Mouse (Mus musculus) cortical plate, adult 2 months (tissue): ENCODE results near the gene Hist1h4d. TPM values are rescaled to one million over a fixed set of nuclear protein-coding genes. Genes with fewer than 3 reads are reported as not detected.
"Not testable (repeated sequence)": the region's sequence is repeated elsewhere in the genome, so short reads cannot be mapped to it uniquely, and the experiment has no call there.

Source experiments
- H3K27ac ChIP-seq: fragments of 200-500 bp; 2 replicates; pipeline ENCODE4 v1.5.1; 2012; ENCODE audit warnings: low read length, control low read depth, inconsistent platforms; ENCODE audit not compliant: insufficient read depth
- H3K4me1 ChIP-seq: fragments of 200-500 bp; 2 replicates; pipeline ENCODE4 v1.6.1; 2011; ENCODE audit warnings: low read length; ENCODE audit not compliant: control insufficient read depth, insufficient read depth
- H3K4me3 ChIP-seq: fragments of 200-500 bp; 2 replicates; pipeline ENCODE4 v1.5.1; 2011; ENCODE audit warnings: mild to moderate bottlenecking, low read length, control low read depth; ENCODE audit not compliant: insufficient read depth
- CTCF ChIP-seq: fragments of 200-500 bp; IDR thresholded peaks from 2 replicates; pipeline ENCODE4 v1.5.1; 2011; ENCODE audit warnings: mild to moderate bottlenecking, control low read depth, low read length; ENCODE audit not compliant: insufficient read depth; ENCODE audit errors: extremely low read depth
- POLR2A ChIP-seq: fragments of 200-500 bp; IDR thresholded peaks from 2 replicates; pipeline ENCODE4 v1.6.1; 2011; ENCODE audit warnings: mild to moderate bottlenecking, low read length, control low read depth; ENCODE audit not compliant: insufficient read depth; ENCODE audit errors: extremely low read depth
- polyA plus RNA-seq: library from polyadenylated mRNA; depleted of rRNA; stranded (reverse); fragments of >200 nt; gene quantifications from 2 replicates; pipeline ENCODE4 v1.2.3, GENCODE M21; 2012

Gene Hist1h4d
- polyA plus RNA-seq, 1 experiment: 8.9 TPM

DNA sequence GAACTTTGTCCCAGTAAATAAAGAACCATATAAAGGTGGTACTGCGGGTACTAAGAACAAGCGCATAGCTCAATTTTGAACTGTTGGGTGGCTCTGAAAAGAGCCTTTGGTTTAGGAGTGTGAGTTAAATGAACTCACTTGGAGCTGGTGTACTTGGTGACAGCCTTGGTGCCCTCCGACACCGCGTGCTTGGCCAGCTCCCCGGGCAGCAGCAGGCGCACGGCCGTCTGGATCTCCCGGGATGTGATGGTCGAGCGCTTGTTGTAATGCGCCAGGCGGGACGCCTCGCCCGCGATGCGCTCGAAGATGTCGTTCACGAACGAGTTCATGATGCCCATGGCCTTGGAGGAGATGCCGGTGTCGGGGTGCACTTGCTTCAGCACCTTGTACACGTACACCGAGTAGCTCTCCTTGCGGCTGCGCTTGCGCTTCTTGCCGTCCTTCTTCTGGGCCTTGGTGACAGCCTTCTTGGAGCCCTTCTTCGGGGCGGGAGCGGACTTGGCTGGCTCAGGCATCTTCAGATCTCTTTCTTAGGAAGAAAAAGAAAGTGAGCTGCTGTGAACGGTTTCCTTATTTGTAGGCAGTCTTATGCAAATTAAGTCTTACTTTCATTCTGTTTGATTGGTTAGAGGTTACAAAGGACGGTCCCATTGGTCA lies 4.2 kb downstream of the Hist1h4d start:
- TF ChIP-seq POLR2A: peak; percentile 91
- Histone ChIP-seq H3K27ac (peak overlapping the region; percentile 95), H3K4me3 (peak overlapping the region; percentile 65)
- H3K4me1 ChIP-seq: not testable (repeated sequence)

DNA sequence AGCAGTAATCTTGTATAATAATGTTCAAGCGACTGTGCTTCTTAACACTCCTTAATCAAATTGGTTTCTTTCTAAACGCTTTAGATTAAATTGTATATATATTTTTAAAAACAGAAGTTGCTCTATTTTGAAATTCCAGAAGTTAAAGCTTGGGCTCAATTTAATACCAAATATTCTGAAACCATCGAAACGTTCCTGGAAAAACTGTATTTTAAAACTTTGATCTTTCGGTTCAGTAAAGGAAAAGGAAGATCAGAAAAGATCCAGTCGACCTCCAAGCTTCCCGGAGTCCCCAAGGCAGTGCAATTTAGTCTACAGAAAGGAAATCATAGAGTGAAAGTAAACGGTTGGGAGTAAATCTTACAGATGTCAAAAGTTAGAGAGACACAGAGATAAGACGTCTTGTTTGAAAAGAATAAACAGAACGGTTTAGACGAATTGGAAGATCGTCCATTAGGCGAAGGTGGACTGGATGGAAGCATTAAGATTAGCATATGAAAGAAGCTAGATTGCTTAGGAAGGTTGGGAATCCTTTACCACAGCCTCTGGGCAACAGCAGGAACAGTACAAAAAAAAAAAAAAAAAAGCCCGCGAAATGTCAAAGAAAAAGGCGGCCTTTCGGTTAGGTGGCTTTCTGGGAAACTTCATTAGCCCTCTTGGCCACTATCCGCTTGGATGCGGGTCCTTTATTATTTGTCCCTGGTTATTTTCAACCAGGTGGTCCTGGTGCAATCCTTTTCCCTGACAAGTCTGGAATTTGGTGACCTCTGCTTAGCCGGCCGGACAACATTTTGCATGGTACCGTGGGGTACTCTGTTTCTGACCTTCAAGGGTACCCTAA lies 4.9 kb downstream of the Hist1h4d start:
- Histone ChIP-seq H3K27ac (no peak overlapping the region), H3K4me3 (peak overlapping the region; percentile 65), H3K4me1 (no peaks in the 10 kb centered on the region; the same call in 1 of the 2 replicates)
- no peak for TF ChIP-seq CTCF
- TF ChIP-seq POLR2A: no peak

GRCm38 (mm10) chr13:23586940-23587225 lies 5.5 kb downstream of the Hist1h4d start:
- no peak overlapping the region; the same call in 1 of the 2 replicates for H3K4me3 ChIP-seq

DNA sequence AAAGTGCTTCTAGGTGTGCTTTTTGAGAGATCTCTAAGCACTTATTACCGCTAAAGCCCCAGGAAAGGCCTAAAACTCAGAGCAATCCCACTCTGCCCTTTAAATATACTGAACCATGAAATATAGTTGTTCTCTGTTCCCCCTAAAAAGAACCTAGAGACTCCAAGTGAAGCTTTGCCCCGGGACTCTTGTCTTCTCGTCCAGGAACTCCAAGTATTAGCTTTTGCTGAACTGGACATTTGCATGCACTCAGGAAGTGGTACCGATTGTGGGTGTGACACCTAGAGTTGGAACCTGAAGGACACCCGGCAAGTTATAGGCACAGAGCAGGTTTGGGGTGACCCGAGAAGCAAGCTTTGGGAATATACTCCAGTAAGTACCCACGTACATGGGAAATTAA lies 9.8 kb downstream of the Hist1h4d start:
- Histone ChIP-seq H3K4me1 (no peaks in the 10 kb centered on the region; the same call in 1 of the 2 replicates), H3K4me3 (no peak overlapping the region), H3K27ac (no peak overlapping the region)
- TF ChIP-seq POLR2A (no peak), CTCF (no peak)

More at GRCm38 (mm10) chr13:23586940-23587225, 5.5 kb downstream of the Hist1h4d start:
- H3K27ac ChIP-seq: no peak overlapping the region
- H3K4me1 ChIP-seq: no peaks in the 10 kb centered on the region; the same call in 1 of the 2 replicates
- TF ChIP-seq CTCF: no peak
- TF ChIP-seq POLR2A: no peak

DNA sequence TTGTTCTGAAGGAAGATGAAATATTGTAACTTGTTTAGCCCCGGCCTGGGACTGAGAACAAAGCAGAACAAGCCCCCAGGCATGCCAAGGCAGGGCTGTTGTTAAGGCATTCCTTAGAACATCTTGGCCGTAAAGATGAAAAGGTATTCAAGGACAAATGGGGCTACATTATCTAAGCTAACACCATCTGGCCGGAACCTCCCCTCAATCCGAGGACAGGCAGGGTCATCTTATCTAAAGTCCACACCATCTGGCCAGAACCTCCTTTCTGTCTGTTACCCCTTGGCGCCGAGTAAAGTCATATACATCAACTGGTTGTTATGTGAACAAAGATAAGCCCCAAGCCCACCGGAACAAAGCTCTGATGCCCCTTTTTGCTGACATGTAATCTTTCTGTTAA lies 10.5 kb downstream of the Hist1h4d start:
- H3K27ac ChIP-seq, H3K4me1 ChIP-seq, H3K4me3 ChIP-seq: not testable (repeated sequence)

- Histone ChIP-seq H3K27ac (no peak overlapping the region), H3K4me3 (no peak overlapping the region), H3K4me1 (no peaks in the 10 kb centered on the region)
- no peak for TF ChIP-seq POLR2A
- TF ChIP-seq CTCF: no peak
Measured at GRCm38 (mm10) chr13:23592614-23593013, 11.2 kb downstream of the Hist1h4d start.

GRCm38 (mm10) chr13:23593051-23593770 lies 11.8 kb downstream of the Hist1h4d start:
- H3K27ac ChIP-seq: no peak overlapping the region
- no peak overlapping the region for H3K4me3 ChIP-seq
- TF ChIP-seq POLR2A (no peak), CTCF (no peak)
- H3K4me1 ChIP-seq: no peaks in the 10 kb centered on the region

DNA sequence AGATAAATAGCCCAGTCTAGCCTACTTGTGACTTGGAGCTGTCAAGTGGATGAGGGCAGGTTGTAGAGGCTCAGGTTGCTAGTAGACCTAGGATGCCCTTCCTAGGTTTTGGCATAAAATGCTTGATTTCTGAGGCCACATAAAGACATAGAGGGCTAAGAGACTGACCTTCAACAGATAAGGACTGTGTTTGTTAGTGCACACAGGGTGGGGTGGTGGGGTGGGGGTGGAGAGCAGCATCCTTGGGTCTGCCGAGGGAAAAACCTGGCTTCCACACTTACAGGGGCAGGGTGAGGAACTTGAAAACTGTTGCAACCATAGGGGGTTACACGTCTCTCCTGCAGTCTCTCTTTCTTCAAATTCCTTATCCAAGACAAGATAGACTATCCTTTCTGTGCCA lies 13.8 kb downstream of the Hist1h4d start:
- TF ChIP-seq CTCF: no peak
- no peak for TF ChIP-seq POLR2A
- H3K4me3 ChIP-seq: no peak overlapping the region
- H3K27ac ChIP-seq: no peak overlapping the region
- no peaks in the 10 kb centered on the region for H3K4me1 ChIP-seq

- Histone ChIP-seq H3K4me1 (no peaks in the 10 kb centered on the region), H3K4me3 (no peak overlapping the region), H3K27ac (no peak overlapping the region)
- no peak for TF ChIP-seq POLR2A
- TF ChIP-seq CTCF: no peak
Measured at GRCm38 (mm10) chr13:23595622-23596372, 14.4 kb downstream of the Hist1h4d start.
